Mouse (Mus musculus) right cerebral cortex, postnatal 4 days (tissue): ENCODE results near the gene Taok1.
"Not testable (repeated sequence)": the region's sequence is repeated elsewhere in the genome, so short reads cannot be mapped to it uniquely, and the experiment has no call there.

ENCODE experiments used
- DNase-seq: peaks from one replicate; pipeline ENCODE4 v3.0.0-alpha.2; 2022

The Taok1 gene

DNA sequence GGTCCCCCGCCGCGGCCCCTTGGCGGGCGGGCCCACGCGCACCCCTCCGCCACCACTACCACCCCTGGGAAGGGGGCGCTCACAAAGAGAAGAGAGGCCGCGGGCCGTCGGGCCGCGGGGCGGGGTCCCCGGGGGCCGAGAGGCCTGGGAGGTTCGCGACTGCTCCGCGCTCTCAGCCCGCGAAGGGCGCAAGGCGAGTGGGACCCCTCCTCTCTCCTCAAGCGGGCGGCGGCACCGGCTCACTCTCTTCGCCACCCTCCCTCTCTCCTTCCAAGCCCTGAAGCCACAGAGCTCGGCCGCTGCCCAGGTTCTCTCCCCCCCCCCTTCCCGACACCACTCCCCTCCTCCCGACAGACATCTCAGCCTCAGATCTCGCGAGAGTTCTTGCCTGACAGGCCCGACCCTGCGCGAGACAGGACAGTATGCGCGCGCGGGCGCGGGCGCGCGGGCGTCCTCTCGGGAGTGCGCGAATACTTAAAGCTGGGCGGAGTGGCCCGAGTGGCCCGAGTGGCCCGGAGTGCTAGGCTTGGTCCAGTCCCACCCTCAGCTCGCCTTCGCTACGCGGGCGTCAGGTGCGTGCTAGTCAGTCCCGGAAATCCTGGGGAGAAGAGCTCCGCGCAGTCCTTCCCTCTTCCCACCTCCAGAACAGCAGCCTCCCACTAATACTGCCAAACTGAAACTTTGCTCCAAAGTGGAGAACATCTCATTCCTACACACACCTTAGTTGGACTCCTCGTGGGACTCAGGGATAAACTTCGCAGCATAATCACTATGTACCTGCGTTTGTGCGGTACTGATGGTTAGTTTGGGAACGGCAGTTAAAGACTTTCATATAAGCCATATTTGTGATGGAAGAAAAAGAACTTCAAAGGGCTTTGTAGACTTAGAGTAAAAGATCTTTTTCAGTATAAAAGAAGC is at the start of gene Taok1:
TSS of gene Taok1 (minus strand) at position 278 of the 918 bp plus-strand sequence.
- DNase-seq, result peak; percentile 91

DNA sequence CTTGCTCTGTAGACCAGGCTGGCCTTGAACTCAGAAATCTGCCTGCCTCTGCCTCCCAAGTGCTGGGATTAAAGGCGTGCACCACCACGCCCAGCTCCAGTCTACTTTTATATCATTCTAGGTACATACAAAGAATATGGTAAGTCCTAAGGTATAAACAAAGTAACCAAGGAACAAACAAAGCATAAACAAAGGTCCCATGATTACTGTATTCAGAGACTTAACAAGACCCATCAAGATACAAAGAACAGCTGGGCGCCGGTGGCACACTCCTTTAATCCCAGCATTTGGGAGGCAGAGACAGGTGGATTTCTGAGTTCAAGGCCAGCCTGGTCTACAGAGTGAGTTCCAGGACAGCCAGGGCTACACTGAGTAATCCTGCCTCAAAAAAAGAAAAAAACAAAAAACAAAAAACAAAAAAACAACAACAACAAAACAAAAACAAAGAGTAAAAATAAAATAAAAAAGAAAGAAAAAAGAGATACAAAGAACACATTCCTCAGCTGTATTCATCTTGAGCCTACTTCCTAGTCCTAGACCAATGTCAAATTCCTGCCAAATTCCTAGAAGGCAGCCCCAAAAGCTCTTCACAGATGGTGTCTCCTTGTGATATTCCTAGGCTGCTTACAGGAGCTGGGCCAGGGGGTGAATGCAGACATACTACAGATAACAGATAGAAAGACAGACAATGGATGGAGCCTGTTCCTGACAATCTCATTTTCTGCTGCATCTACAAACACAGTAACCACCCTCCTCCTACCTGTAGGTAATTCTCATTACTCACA is 46.0 kb upstream of the Taok1 start:
- DNase-seq, result not testable (repeated sequence)

- no peak for DNase-seq
Measured at GRCm38 (mm10) chr11:77652484-77652883, 44.9 kb upstream of the Taok1 start.

- DNase-seq, result no peak
Measured at GRCm38 (mm10) chr11:77648878-77649277, 41.3 kb upstream of the Taok1 start.

GRCm38 (mm10) chr11:77645481-77645880 is 37.9 kb upstream of the Taok1 start:
- DNase-seq, result no peak

GRCm38 (mm10) chr11:77641390-77641789 is 33.8 kb upstream of the Taok1 start:
- no peak for DNase-seq

- peak; percentile 79 for DNase-seq
Measured at GRCm38 (mm10) chr11:77630257-77630670, 22.6 kb upstream of the Taok1 start.

GRCm38 (mm10) chr11:77629476-77629875 is 21.9 kb upstream of the Taok1 start:
- no peak for DNase-seq

- DNase-seq, result no peak
Measured at GRCm38 (mm10) chr11:77626596-77627535, 19.3 kb upstream of the Taok1 start.

DNA sequence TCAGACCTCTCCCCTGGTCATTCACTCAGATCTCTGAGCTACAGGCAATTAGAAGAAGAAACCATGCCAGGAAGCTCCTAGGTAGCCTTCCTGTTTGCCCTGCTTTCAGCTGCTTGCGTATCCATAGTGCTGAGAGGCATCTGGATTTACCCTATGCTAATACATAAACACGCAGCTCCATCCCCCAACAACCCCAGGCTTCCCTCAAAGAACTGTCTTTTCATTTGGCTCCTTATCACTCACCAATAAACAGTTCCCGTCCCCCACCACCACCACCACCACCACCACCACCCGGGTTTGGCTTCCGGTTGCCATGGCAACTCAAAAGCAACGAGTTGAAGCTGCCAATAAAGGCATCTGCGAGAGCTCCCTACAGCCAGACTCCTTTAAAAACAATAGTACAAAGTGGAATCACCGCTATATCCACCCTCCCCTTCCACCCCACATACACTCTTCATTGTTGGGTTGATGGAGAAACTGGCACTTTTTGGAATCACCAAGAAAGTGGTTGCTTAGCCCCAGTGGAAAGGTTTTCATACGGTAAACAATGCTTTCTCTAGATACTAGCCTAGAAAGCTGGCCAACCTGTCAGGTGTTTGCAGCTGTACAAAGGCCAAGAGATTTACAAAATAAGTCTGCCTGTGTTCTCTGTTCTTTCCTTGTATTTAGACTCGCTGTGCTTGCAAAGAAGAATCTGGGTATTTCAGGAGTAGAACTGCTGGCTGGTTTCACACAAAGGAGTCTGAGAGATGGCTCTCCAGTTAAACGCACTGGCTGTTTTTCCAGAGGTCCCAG is 17.6 kb upstream of the Taok1 start:
- peak; percentile 57 for DNase-seq

DNA sequence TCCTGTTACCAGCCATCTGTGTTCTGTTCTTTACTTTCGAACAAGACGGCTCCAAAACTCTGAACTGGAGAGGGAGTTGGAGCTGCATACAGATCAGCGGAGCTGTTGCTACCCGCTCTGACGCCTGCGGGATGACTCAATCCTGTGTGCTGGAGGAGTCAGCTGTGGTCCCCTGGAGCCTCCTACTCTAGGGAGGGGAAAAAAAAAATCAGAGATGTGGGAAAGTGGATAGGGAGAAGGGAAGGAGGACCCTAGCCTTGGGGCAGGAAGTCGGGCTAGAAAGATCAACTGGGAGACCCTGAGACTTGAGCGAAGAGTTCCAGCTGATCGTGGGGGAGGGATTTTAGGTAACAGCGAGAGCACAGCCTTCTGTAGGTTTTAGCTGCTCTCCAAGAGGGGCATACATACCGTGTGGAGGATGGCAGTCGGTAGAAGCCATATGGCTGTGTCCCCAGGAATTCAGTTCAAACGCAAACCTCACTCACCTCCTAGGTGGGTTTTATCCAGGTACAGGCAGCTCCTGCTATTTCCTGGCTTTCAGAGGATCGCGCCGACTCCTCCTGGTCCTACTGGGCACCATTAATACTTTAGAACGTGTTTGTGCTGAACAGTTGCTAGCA is 16.9 kb upstream of the Taok1 start:
- peak; percentile 53 for DNase-seq

- DNase-seq, result no peak
Measured at GRCm38 (mm10) chr11:77624002-77624401, 16.4 kb upstream of the Taok1 start.

DNA sequence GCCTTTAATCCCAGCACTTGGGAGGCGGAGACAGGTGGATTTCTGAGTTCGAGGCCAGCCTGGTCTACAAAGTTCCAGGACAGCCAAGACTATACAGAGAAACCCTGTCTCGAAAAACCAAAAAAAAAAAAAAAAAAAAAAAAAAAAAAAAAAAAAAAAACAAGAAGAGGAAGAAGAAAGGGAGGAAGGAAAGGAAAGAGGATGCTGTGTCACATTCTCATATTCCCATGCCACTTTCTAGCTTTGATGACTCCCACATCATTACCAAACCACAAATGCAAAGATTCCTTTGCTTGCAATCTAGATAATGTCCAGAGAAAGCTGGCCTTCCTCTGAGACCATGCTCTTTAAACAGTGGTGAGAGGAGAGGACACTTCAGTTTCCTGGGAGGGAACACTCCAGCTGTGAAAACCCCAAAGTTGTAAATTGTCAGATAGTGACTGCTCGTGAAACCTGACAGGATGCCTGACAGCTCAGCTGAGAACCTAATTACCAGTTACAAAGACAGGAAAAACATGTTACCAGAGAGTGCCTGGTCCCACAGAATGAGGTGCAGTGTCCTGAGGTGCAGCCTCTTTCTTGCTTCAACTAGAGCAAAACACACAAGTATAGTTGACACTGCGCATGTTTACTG is 14.4 kb upstream of the Taok1 start:
- no peak for DNase-seq

DNA sequence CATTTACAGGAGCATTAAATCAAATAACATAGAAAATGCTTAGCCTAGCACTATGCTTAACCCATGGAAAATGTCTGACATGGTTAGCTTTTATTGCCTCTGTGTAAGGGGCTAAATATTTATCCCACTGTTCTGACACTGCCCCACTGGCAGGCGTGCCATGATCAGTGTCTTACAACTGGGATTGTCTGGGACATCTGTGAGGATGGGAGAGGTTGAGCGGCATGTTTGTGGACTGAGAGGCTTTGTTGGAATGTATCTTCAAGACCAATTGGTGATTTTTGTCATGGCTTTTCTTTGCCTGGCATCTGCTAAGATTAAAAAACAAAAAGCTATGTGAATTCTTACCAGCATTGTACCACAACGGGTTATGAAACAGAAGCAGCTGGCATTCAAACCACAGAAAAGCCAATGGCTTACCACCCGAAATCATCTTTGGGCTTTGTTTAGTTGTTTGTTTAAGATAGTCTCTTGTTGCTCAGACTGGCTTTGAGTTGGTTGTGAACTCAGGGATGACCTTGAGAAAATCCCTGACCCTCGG is 7.5 kb upstream of the Taok1 start:
- DNase-seq, result no peak

DNA sequence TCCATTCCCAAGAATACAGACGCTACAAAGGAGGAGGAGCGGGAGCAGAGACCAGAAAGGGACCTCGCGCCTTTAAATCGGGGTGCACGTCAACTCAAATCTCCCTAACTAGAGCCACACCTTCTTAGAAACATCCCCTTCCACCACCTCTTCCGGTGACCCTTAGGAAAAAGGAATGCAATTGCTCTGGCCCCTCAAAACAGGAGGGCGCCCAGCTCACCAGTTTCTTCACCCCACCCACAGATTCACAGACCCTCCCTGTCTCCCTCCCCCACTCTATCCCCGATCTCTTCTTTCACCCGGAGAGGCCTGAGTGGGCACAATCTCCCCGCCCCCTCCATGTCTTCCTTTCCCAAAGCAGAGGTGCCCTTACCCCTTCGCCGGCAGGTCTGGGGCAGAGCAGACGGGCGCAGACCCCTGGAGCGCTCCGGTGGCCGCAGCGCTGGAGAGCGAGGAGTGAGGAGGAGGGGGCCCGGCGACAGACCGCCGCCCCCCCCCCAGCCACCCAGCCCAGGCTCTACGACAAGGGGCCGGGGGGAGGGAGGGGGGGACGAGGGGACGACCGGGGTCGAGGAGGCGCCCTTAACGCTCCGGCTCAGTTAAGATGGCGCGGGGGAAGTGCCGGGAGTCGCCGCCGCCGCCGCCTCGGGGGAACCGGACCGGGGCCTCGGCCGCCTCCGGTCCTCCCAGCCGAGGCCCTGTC is 629 bp downstream of the Taok1 start:
- peak; percentile 47 for DNase-seq

DNA sequence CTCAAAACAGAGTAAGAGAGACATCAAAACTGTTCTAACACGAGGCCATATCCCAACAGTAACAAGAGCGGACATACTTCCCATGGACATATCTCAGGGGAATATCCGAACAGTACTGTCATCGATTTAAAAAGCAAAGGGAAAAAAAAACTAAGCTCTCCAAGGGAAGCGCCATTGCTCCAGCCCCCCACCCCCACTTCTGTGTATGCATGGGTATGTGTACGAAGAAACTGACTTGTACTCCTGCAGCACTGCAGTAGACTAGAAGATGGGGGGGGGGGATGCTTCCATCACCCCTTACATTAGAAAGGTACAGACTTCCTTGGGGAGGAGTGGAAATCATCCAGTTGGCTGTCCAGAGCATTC is 1.2 kb downstream of the Taok1 start:
- peak; percentile 11 for DNase-seq

- DNase-seq, result no peak
Measured at GRCm38 (mm10) chr11:77597266-77597665, 10.3 kb downstream of the Taok1 start.

DNA sequence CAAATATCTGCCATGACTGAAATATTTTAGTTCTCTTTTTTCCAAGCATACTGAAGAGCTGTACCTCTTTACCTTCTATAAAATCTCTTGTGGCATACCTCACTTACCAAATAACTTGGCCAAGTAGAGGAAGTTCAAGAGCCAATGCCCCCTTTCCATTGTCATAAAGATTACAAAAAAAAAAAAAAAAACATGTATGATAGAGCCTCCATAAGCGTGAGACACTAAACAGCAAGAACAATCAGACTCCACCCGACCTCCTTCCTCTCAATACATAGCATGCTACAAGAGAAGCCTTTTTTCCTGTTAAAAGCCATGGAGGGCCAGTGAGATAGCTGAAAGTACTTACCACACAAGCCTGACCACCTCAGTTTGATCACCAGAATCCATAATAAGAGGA is 16.2 kb downstream of the Taok1 start:
- no peak for DNase-seq

GRCm38 (mm10) chr11:77590801-77591200 is 16.8 kb downstream of the Taok1 start:
- DNase-seq, result no peak

DNA sequence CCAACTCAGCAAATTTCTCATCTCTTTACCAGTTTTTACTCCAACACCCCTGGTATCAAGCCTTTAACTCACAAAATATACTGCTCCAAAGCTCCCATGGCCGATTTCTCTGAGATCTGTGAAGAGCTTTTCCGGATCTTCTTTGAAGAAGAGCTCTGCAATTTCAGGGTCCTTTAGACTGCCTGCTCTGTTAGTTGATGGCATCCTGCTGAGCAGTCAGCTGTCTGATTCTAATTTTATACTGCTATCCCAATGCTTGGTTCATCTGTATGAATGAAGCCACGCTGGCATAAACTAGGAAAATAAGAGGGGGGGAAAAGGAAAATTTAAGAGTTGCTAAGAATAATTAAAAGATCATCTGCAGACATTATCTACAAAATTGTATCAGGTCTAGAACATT is 22.4 kb downstream of the Taok1 start:
- no peak for DNase-seq
